Mouse (Mus musculus): Measurements from ENCODE around the gene Sorcs2. TPM values are rescaled to one million over a fixed set of nuclear protein-coding genes. Genes with fewer than 3 reads are reported as not detected.
"Not testable (repeated sequence)": the region's sequence is repeated elsewhere in the genome, so short reads cannot be mapped to it uniquely, and the experiment has no call there.

Gene Sorcs2
- total RNA-seq, 2 experiments from 2014 or later, result 11.4 to 14.6 TPM

GRCm38 (mm10) chr5:36298049-36298448 is 99.9 kb downstream of the Sorcs2 start:
- no peak for DNase-seq

- DNase-seq, result no peak
Measured at GRCm38 (mm10) chr5:36297246-36297645, 100.7 kb downstream of the Sorcs2 start.

DNA sequence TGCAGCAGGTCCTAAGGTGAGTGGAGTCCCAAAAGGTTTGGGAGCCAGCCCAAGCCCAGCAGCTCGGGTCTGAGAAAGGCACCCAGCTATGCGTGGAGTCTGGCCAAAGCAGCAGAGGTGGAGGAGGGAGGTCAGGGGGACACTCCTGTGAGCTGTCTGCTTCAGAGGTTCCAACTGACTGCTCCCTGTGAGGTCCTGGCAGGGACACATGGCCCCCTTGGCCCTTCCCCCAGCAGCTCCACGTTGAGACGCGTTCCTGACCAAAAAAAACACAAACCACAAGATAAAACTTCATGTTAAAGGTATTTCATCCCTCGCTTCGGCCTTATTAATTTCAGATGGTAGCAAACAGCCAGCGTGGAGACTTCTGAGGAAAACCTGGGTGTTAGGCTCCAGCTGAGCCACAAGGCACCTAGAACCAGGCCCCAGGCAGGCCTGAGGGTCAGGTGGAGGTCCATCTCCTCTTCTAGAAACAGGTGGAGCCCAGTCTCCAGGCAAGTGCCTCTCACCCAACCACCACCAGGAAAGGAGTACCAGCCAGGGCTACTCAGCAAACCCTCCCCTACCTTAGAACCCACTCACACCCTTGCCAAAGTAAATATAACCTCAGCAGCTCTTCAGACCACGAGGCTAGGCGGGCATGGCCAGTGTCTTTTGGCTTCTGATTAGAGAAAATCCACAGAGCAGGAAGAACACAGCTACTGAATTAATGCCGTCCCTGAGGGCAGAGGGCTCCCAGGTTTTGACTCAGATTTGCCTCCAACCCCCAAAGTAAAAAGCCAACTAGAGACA is 104.6 kb downstream of the Sorcs2 start:
- peak; percentile 29 for DNase-seq

GRCm38 (mm10) chr5:36292321-36292720 is 105.6 kb downstream of the Sorcs2 start:
- no peak for DNase-seq

- DNase-seq, result peak; percentile 67
Measured at GRCm38 (mm10) chr5:36291191-36291590, 106.7 kb downstream of the Sorcs2 start.

DNA sequence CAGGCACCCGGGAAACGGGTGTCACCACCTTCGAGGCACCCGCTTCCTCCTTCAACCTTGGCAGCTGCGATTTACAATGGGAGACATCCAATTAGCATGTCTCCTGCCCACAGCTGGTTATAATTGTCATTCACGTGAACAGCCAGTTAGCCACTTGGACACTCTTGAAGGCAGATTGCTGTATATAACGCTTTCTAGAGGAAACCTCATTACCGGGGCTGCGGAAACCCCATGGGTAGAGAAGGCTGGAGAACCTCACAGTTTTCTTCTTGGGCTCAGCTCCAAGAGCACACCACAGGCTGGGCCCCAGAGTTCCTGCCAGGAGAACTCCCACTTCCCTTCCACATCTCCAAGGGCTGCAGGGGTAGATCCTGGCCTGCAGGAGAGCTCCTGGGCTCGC is 112.5 kb downstream of the Sorcs2 start:
- no peak for DNase-seq

GRCm38 (mm10) chr5:36279896-36280295 is 118.0 kb downstream of the Sorcs2 start:
- no peak for DNase-seq

- DNase-seq, result no peak
Measured at GRCm38 (mm10) chr5:36274684-36275394, 123.1 kb downstream of the Sorcs2 start.

DNA sequence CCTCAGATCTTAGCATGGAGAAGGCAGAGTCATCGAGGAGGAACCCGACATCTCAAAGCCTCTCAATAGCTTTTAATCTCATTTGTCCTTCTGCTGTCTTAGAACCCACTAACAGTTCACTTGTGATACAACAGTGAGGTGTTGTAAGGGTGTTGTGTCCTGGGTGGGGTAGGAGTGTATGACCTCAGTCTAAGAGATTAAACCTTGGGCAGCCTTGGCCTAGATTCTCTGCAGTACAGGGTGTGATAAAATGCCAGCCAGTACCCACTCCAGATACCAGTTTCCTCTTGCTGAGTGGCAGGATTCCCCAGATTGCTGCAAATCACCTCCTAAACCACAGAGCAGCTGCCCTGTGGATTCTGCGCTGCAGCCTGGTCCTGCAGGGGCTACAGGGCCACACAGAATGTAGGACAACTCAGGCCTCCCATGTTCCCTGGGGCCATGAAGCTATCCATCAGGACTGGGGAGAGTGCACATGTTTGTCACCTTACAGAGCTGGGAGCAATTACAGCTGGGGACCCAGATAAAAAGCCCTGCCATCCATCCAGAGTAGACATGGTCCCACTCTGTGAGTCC is 130.7 kb downstream of the Sorcs2 start:
- peak; percentile 14 for DNase-seq

- no peak for DNase-seq
Measured at GRCm38 (mm10) chr5:36260862-36261261, 137.1 kb downstream of the Sorcs2 start.

- DNase-seq, result no peak
Measured at GRCm38 (mm10) chr5:36259691-36260124, 138.2 kb downstream of the Sorcs2 start.

GRCm38 (mm10) chr5:36258387-36259181 is 139.4 kb downstream of the Sorcs2 start:
- DNase-seq, result no peak

DNA sequence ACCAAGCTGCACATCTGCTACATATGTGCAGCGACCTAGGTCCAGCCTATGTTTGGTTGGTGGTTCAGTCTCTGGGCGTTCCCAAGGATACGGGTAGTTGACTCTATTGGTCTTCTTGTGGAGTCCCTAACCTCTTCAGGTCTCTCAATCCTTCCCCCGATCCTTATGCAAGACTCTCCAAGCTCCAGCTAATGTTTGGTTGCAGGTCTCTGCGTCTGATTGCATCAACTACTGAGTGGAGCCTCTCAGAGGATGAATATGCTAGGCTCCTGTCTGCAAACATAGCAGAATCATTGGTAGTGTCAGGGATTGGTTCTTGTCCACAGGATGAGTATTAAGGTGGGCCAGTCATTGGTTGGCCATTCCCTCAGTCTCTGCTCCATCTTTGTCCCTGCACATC is 140.9 kb downstream of the Sorcs2 start:
- DNase-seq, result no peak

GRCm38 (mm10) chr5:36254642-36255516 is 143.1 kb downstream of the Sorcs2 start:
- no peak for DNase-seq

DNA sequence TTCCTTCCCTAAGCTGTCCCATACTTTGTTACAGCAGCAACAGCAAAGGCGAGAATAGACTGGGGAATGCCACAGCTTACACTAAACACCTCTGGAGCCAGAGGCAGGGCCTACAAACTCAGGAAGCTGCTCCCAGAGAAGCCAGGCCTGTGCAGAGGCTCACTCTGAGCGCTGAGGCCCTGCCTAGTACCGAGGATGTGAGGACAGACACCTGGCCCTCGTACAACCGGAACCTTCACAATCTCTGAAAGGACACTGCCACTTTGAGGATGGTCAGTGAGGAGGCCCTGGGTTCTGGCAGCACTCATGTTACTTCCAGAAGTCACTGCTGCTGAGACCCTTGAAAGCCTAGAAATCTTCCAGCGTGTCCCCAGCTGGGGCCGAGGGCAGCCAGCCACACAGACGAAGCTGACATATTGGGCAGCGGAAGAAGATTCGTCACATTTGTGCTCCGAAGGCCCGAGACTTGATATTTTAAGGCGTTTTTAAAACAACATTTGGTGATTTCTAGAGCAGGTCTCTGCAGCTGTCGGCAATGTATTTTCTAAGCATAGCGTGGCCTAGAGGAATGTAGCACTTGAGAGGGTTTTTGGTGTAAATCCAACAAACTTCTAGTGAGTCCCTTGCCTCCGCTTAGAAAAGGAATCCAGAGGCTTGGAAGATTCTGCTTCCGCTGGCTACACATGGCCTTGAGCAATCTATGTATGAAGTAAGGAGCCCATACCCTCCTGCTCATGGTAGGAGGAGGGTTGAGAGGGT is 145.0 kb downstream of the Sorcs2 start:
- no peak for DNase-seq

DNA sequence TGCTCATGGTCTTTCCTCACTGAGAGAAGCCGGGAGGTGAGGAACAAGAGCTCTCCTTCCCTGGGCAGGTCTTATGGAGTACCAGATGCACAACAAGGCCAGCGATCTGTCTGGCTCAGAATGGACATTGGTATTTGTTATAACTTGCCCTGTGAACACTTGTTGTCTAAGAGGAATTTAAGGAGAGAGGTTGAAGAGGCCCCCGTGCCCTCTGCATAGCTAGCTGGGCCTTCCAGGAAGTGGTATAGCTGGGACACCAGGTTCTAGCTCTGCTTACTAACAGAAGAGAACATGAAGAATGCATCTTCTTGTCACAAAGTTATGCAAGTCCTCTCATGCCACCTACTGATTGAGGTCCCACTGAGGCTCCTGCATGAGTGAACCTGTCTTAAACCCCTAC is 149.9 kb downstream of the Sorcs2 start:
- no peak for DNase-seq

DNA sequence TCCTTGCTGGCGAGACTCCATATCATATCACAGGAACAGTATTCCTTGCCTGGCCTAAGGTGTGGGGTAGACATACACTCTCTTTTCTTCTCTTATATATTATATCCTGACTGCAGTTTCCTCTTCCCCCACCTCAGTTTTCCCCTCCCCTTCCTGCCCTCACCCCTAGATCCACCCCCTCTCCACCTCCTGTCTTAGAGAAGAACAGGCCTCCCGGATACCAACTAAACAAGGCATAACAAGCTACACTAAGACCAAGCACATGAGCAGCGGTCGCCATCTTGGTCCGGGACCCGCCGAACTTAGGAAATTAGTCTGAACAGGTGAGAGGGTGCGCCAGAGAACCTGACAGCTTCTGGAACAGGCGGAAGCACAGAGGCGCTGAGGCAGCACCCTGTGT is 160.4 kb downstream of the Sorcs2 start:
- DNase-seq, result not testable (repeated sequence)

- DNase-seq, result no peak
Measured at GRCm38 (mm10) chr5:36230301-36230780, 167.6 kb downstream of the Sorcs2 start.

- DNase-seq, result peak; percentile 31
Measured at GRCm38 (mm10) chr5:36228405-36229370, 169.3 kb downstream of the Sorcs2 start.
